Mouse (Mus musculus) limb, embryonic 14.5 days (tissue): ENCODE measurements at regions not wholly inside any gene's neighbourhood (a gene's known extent, or its start where the extent isn't known, plus 50 kb on each side); places are given as distances from the start of the nearest gene placed in this dataset.

Experiments used
- ATAC-seq: fragments of 200-750 bp; cut with Nextera tagmentation; 2 replicates; pipeline ENCODE4 v1.8.0; 2017; ENCODE audit warnings: low read depth, moderate number of reproducible peaks, moderate TSS enrichment; ENCODE audit not compliant: low FRiP score
- DNase-seq: peaks from one replicate; pipeline ENCODE4 v3.0.0-alpha.2; 2015; ENCODE audit warnings: low spot score
- H3K27ac ChIP-seq: fragments of 300-500 bp; sonication (generic); replicated peaks from 2 replicates; pipeline ENCODE4 v1.5.1; 2014; ENCODE audit warnings: low read depth, mild to moderate bottlenecking, low read length, moderate library complexity, mixed read lengths
- H3K27me3 ChIP-seq: fragments of 300-500 bp; sonication (generic); 2 replicates; pipeline ENCODE4 v1.6.1; 2014; ENCODE audit warnings: low read length, mixed read lengths; ENCODE audit not compliant: control insufficient read depth, insufficient read depth
- H3K36me3 ChIP-seq: fragments of 300-500 bp; sonication (generic); 2 replicates; pipeline ENCODE4 v1.6.1; 2014; ENCODE audit warnings: mild to moderate bottlenecking, low read length, moderate library complexity, mixed read lengths; ENCODE audit not compliant: control insufficient read depth, insufficient read depth
- H3K4me1 ChIP-seq: fragments of 300-500 bp; sonication (generic); 2 replicates; pipeline ENCODE4 v1.6.1; 2014; ENCODE audit warnings: antibody characterized with exemption, low read length, mixed read lengths; ENCODE audit not compliant: control insufficient read depth, insufficient read depth
- H3K4me2 ChIP-seq: fragments of 300-500 bp; sonication (generic); replicated peaks from 2 replicates; pipeline ENCODE4 v1.6.1; 2014; ENCODE audit warnings: low read depth, mild to moderate bottlenecking, low read length, moderate library complexity; ENCODE audit not compliant: severe bottlenecking
- H3K4me3 ChIP-seq: fragments of 300-500 bp; sonication (generic); replicated peaks from 2 replicates; pipeline ENCODE4 v1.5.1; 2014; ENCODE audit warnings: low read length
- H3K9ac ChIP-seq: fragments of 300-500 bp; sonication (generic); 2 replicates; pipeline ENCODE4 v1.6.1; 2014; ENCODE audit warnings: mild to moderate bottlenecking, low read depth, low read length, moderate library complexity; ENCODE audit not compliant: severe bottlenecking
- H3K9me3 ChIP-seq: fragments of 300-500 bp; sonication (generic); 2 replicates; pipeline ENCODE4 v1.6.1; 2016; ENCODE audit warnings: low read length; ENCODE audit not compliant: control insufficient read depth
- POLR2A ChIP-seq: fragments of 200-500 bp; IDR thresholded peaks from 2 replicates; pipeline ENCODE4 v1.8.0; 2012; ENCODE audit warnings: inconsistent platforms, mild to moderate bottlenecking, moderate library complexity, borderline replicate concordance; ENCODE audit not compliant: insufficient read depth, insufficient read length; ENCODE audit errors: extremely low read depth
- WGBS: fragments of 180-500 bp; shearing (Covaris S2); extraction: QIAGEN DNeasy Blood & Tissue Kit; methylation state at CpG from one replicate; pipeline ENCODE4 v1.1.7; 2014; 5-methylcytosine and 5-hydroxymethylcytosine counted together

DNA sequence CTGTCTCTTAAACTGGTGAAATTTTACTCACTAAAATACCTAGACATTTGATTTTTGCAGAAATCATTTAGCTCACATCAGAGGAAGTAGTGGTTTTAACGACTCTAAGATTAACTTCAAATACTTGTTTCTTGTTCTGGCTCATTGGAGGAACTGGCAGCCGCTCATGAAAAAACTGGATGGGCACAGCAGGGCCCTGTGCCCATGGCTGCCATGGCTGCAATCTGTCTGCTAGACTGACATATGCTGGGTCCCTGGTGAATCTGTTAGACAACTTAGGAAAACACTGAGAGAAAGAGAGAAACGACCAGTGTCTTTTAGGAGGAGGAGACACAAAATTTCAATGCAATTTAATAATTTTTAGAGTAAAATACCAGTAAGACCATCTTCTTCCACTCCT, 896.1 kb upstream of the Ddx18 start:
- 73% methylated on average over 3 of the region's 3 CpGs for WGBS

DNA sequence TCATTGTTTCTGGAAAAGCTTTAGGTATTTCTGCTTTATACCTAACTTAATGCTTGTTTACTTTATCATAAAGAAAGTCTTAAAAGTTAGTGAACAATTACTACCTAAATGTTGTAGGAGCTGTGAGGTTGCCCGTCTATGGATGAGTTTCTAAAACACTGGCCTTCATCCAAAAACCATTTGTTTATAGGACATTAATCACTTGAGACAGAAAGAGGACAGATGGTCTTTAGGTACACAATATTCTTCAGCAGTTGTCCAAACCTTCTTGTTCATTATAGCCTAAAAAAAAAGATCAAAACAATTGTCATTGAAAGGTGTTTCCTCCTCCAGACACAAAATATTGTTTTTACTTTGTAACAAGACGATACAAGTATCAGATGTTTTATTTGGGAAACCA, 891.3 kb upstream of the Ddx18 start:
- Histone ChIP-seq H3K36me3 (no peaks in the 10 kb centered on the region), H3K4me3 (no peak overlapping the region), H3K9ac (no peak overlapping the region), H3K9me3 (no peaks in the 10 kb centered on the region), H3K27ac (no peak overlapping the region), H3K27me3 (no peaks in the 10 kb centered on the region), H3K4me1 (no peaks in the 10 kb centered on the region), H3K4me2 (no peak overlapping the region)
- ATAC-seq (no peak), DNase-seq (no peak)
- 75% methylated on average over 2 of the region's 2 CpGs for WGBS
- no peak for TF ChIP-seq POLR2A

More for the DNA sequence above, 896.1 kb upstream of the Ddx18 start:
- H3K4me3 ChIP-seq, result no peak overlapping the region
- no peaks in the 10 kb centered on the region for H3K4me1 ChIP-seq
- ATAC-seq (no peak), DNase-seq (no peak)
- H3K9ac ChIP-seq, result no peak overlapping the region
- H3K36me3 ChIP-seq, result no peaks in the 10 kb centered on the region
- H3K4me2 ChIP-seq, result no peak overlapping the region
- no peak for TF ChIP-seq POLR2A
- H3K9me3 ChIP-seq, result no peaks in the 10 kb centered on the region
- H3K27ac ChIP-seq, result no peak overlapping the region
- no peaks in the 10 kb centered on the region for H3K27me3 ChIP-seq

GRCm38 (mm10) chr1:122454881-122455280, 887.1 kb upstream of the Ddx18 start:
- Histone ChIP-seq H3K9ac (no peak overlapping the region), H3K9me3 (no peaks in the 10 kb centered on the region), H3K4me2 (no peak overlapping the region), H3K36me3 (no peaks in the 10 kb centered on the region), H3K4me1 (no peaks in the 10 kb centered on the region), H3K4me3 (no peak overlapping the region), H3K27me3 (no peaks in the 10 kb centered on the region), H3K27ac (no peak overlapping the region)
- no peak for DNase-seq
- ATAC-seq, result no peak
- no peak for TF ChIP-seq POLR2A
- 40% methylated on average over 4 of the region's 4 CpGs for WGBS

DNA sequence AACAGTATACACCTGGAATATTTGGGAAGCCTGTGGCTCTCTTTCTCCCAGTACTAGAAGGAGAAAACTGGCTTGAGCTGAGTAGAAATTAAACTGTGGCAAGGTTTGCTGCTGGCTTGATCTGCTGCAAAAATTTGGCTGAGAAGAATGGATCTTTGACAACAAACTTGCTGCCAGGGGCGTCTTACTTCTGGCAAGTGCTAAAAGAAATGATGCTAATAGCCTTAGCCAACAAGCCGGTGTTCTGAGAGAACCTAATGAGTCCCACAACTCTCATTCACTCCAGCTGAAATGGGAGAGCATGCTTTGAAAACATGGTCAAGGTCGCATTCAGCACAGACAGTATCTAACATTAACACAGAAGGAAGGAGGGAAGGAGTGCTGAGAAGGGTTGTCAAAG, 885.8 kb upstream of the Ddx18 start:
- Histone ChIP-seq H3K4me3 (no peak overlapping the region), H3K27ac (no peak overlapping the region), H3K27me3 (no peaks in the 10 kb centered on the region), H3K9ac (no peak overlapping the region), H3K9me3 (no peaks in the 10 kb centered on the region), H3K4me1 (no peaks in the 10 kb centered on the region), H3K4me2 (no peak overlapping the region), H3K36me3 (no peaks in the 10 kb centered on the region)
- DNase-seq, result no peak
- 40% methylated on average over 3 of the region's 3 CpGs for WGBS
- ATAC-seq, result no peak
- no peak for TF ChIP-seq POLR2A

DNA sequence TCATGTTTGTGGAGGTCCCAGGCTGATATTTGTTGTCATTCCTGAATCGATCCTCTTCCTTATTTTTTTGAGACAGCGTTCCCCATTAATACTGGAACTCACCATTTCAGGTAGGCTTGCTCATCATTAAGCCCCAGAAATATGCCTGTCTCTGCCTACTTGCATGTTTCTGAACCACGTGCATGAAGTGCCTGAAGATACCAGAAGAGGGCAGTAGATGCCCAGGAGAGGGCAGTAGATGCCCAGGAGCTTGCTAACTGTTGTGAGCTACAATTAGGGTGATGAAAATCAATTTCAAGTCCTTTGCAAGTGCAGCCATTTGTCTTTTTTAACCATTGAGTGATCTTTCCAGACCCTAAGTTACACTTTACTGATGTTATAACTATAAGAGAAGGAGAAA, 871.6 kb upstream of the Ddx18 start:
- H3K4me2 ChIP-seq, result no peak overlapping the region
- no peaks in the 10 kb centered on the region for H3K27me3 ChIP-seq
- no peak overlapping the region for H3K27ac ChIP-seq
- no peak overlapping the region for H3K4me3 ChIP-seq
- DNase-seq, result no peak
- ATAC-seq, result no peak
- H3K4me1 ChIP-seq, result no peaks in the 10 kb centered on the region
- H3K9ac ChIP-seq, result no peak overlapping the region
- no peaks in the 10 kb centered on the region for H3K36me3 ChIP-seq
- H3K9me3 ChIP-seq, result no peaks in the 10 kb centered on the region
- 67% methylated on average over 3 of the region's 3 CpGs for WGBS
- TF ChIP-seq POLR2A, result no peak

DNA sequence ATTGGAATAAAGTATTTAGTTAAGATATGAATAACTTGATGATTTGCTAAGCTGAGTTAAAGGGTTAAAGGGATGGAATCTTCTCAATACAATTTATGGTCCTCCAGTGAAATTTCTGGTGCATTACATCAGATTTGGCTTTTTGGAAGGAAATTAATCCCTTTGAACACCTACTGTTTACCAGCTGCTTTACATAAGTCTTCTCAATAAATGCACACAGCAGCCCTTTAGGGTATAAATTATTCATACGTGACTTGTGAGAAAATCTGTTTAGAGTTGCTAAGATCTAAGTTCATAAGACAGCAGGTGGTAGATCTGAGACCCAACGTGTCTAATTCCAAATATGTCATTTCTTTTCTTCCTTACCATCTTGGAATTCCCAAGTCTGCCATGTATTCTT, 855.7 kb upstream of the Ddx18 start:
- Histone ChIP-seq H3K27ac (no peak overlapping the region), H3K4me2 (no peak overlapping the region), H3K36me3 (no peaks in the 10 kb centered on the region), H3K4me3 (no peak overlapping the region), H3K4me1 (no peaks in the 10 kb centered on the region), H3K27me3 (no peaks in the 10 kb centered on the region), H3K9ac (no peak overlapping the region), H3K9me3 (no peaks in the 10 kb centered on the region)
- no peak for ATAC-seq
- no peak for DNase-seq
- TF ChIP-seq POLR2A, result no peak
- 55% methylated on average over 2 of the region's 2 CpGs for WGBS
